Mouse (Mus musculus): ENCODE data around the gene Kctd15.

Kctd15 gene

DNA sequence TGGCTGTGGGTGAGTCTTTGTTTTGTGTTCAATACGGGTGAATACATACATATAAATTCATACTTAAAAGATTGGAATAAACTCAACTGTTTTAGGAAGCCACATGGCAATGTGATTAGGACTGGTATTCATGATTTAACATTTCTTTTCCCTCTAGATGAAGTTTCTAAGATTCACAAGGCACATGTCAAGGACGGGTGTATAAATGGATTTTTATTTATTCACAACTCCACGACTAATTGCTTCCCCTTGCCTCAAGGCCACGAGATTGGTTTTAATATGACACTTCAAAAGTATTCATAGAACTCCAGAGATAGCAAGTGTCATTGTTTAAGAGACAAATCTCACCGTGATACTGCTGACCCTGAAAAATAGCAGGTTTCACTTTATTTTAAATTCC lies at the start of gene Kctd15:
Gene Kctd15 (minus strand): TSS at position 101 of the 400 bp plus-strand sequence.
- DNase-seq (ENCODE audit: low spot score) = no peak

DNA sequence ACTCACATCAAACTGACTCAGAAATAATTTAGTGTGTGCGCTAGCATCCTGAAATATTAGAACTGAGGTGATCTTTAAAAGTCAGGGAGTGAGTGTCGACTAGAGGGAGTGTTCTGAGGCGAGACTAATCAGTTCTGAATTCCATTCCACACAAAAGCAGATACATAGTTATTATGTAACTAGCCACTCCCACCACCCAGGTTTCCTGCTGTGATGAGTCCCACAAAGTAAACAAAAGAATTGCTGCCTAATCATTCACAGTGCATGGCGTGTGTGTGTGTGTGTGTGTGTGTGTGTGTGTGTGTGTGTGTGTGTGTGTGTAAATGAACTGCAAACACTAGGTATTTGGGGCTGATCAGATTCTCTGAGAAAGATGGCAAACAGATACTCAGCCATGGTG lies 47.9 kb upstream of the Kctd15 start:
- no peak for DNase-seq (ENCODE audit: low spot score)

DNA sequence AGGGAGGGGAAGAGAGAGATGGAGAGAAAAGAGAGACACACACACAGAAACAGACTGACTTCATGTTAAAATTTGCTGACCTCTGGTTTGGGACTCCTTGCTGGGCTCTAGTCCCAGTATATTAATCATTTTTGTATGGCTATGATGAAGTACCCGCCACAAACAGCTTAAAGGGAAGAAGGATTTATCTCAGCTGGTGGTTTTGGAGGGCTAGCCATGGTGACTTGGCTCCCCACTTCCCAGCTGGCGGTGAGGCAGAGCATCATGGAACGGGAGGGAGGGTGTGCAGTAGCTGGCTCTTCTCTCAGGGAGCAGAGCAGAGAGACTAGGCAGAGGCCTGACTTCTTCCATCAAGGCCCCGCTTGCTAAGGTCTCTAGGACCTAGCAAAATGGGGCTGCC lies 46.9 kb upstream of the Kctd15 start:
- no peak for DNase-seq (ENCODE audit: low spot score)

DNA sequence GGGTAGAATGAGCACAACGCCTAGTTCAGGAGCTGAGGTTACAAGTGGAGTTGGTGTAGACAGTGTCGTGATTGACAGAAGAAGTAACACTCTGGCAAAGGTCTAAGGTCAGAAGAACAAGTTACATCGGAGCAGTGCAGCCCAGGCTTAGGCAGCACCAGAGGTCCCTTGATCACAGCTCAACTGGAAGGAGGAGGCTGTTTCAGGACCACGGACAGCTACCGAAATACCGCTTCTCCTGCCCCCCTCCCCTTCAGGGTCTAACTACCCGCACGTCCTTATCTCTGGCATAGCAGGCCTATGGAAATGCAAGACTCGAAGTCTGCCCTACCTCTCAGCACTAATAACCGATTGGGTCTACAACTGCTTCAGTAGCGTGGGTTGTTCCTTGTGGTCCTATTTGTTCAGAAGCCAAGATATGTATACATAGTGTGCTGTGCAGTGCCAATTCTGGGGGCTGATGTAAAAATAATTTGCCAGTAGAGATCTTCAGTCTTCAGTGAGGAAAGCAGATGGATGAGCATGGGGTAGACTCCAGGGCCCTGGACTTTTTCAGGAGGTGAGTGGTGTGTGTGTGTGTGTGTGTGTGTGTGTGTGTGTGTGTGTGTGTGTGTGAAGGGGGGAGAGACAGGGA lies 46.3 kb upstream of the Kctd15 start:
- no peak for DNase-seq (ENCODE audit: low spot score)

DNA sequence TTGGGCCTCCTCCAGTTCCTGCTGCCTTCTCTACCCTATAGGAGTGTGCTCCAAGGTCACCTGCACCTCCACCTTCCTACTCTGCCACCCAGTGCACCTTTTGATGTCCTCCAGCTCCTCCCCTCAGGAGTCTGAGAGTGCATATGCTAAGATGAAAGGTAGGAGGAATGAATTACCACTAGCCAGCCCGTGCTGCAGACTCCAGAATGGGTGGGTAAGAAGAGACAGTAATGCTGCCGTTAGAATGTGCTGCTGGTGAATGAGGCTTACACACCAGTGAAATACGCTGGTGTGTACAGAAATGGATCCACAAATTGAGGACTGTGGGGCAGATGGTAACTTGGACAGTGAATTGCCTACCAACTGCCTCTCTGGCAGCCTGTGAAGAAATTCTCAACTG lies 43.4 kb upstream of the Kctd15 start:
- DNase-seq (ENCODE audit: low spot score) = no peak

DNA sequence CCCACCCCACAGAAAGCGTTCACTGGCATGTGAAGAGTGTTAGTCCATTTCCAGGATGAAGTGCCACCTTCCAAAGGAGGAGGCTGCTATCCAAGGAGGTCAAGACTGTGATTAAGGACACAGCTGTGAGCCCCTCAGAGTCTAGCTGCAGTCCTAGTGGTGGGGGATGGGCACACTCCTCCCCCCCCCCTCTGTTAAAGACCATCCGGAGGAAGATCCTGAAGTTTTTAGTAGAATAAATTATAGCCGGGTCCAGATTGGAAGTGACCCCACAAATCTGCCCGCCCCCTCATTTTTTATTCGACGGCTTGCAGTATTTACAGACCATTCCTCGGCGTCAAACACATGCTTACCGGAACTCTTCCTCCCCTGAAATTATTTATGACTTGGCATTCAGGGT lies 41.7 kb upstream of the Kctd15 start:
- DNase-seq (ENCODE audit: low spot score) = no peak

DNA sequence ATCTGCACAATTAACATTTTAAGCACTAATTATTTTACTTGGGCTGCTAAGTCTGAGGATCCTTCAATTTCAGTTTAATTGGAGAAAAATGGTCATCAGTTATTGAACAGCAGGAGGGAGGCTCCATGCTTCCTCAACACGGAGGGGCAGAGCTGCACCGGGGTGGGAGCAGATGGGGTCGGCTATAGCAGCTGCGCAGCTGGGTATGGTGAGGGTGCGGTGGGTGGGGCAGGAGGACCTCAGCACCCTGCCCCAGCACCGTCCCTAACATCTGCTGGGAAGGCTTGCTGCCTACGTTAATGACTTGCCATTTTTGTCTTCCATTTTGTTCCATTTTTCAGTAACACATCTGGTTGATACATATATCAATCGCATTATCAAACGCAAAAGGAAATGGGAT lies 39.6 kb upstream of the Kctd15 start:
- no peak for DNase-seq (ENCODE audit: low spot score)

DNA sequence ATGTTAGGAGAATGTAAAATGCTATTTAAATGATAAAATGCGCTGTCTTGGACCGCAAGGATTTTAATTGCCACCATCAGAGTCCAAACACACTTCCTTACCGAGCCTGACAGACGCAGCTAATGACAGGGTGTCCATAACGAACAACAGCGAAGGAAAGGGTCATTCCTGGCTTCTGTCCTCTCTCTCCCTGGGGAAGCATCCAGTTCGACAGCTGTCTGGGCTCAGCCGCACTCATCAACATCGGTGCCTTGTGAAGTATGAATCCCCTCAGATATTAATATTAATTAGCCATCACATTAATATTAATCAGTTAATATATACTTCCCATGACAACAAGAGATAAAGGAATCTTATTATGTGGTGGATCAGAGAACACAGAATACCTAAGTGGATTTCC lies 38.4 kb upstream of the Kctd15 start:
- DNase-seq (ENCODE audit: low spot score) = no peak

DNA sequence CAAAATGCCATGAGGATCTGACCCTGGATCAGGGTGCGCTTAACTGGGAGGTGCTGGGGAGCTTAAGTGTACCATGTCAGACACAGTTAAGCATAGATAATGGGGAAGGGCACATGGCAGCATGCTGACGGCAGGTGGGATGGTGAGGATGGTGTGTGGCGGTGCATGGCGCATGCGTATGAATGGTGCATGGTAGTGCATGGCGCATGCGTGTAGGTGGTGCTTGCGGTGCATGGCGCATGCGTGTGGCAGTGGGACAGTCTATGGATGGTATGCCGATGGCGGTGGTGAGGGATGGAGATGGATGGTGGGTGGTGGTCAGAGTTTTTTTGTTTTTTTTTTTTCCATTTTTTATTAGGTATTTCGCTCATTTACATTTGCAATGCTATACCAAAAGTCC lies 37.4 kb upstream of the Kctd15 start:
- no peak for DNase-seq (ENCODE audit: low spot score)

DNA sequence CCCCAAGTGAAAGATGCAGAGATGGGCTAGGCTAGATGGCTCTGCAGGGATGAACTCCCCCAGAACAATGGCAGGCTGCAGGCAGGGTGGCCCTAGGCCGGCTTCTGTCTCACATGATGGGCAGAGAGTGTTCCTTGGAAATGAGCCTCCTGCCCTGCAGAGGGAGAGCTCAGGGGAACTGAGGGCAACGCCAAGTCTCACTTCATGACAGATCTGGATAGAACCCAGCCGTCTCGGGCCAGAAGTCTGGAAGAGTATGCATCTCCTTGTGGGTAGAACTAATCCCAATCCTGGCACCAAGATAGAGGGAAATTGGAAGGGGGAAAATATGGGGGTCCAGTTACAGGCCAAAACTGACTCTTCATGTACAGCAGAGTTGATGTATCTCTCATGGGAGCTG lies 36.5 kb upstream of the Kctd15 start:
- DNase-seq (ENCODE audit: low spot score) = no peak

DNA sequence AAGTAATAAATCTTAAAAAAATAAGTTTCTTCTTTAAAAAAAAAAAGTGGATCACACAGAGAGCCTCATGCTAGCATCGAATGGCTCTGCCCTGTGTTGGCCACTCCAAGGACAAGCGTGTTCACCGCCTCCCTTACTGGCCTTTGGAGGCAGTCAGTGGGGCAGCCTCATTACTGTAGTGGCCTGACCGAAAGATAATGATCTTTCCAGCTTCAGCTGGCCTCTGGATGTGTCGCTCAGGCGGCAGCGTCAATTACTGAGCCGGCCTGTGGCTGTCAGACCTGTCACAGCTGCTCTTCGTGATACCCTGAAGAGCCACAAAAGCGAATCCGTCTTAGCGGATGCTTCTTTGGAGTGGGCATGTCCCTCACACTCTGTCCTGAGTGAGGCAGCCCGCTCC lies 33.6 kb upstream of the Kctd15 start:
- no peak for DNase-seq (ENCODE audit: low spot score)

DNA sequence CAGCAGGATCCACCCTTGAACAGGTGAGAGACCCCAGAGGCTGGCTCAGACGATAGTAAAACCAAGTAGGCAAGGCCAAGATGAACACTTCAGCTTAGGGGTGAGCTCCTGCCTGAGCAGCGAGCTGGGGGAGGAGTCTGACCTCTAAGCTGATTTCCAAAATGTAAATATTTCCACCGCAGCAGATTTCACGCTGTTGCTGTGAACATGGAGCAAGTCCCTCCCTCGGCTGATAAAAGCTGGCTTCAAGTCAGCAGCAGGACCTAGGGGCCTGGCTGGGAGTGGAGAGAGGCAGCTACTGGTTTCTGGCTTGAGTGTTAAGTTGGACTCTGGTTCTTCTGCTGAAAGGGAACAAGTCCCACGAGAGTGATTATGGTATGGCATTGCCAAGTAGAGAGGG lies 32.5 kb upstream of the Kctd15 start:
- no peak for DNase-seq (ENCODE audit: low spot score)

DNA sequence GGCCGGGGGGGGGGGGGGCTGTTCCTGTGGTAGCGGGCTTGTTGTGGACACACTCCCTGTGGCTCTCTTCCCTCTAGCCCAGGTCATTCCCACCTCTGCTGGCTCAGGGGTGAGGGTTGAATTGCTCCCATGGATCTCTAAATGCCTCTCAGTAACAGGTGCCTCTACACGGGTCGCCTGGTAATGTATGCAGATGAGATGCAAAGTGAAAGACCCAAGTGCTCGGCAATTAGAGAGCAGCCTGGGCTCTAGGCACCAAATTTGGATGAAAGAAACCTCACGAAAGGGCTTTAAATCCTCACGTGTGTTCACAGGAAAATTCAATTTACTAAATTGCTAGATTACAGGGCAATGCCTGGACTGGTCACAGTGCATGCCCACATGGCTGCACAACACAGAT lies 29.3 kb upstream of the Kctd15 start:
- no peak for DNase-seq (ENCODE audit: low spot score)

DNA sequence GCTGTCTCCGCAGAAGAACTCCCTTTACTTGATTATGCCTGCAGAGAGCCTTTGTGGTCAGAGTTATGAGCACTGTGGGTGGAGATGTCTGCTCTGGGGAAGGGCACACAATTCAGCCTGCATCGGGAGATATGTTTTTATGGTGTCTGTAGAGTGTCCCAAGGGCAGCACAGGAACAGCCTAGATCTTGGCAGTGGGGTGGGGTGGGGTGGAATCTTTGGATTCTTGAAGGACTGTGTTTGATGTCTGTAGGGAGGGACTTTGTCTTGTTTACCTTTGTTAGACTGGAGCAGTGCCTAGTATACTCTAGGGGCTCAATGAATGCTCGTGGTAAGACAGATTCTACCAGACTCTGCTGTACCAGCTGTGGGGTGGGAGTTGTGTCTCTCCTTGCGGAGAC lies 28.6 kb upstream of the Kctd15 start:
- no peak for DNase-seq (ENCODE audit: low spot score)

DNA sequence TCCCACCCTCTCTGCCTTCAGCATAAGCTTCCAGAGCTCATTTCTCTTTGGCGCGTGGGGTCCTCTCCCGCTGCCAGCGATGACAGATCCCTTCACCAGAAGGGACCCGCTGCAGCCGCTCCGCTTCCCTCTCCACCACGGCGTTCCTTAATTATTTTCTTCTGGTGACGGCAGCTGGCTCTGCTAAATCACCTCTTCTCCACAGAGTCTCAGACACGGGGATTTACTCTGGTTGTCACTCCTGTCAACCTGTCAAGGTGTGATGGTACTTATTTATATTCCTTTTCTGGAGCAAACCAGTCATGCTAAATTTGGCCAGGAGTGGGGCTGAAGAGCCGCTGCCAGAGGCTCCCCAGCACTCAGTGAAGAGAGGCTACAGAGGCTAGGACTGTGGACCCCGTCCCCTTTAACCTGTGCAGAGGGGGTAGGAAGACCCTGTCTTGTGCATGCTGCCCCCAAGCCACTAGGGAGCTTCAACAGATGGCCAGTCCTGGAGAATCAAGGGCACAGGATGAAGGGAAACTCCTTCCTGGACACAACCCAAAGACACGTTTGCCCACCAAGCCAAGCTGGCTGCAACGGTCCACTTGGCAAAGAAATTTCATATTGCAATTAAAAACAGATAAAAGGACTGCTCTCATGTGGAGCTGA lies 24.4 kb upstream of the Kctd15 start:
- DNase-seq (ENCODE audit: low spot score) = no peak

DNA sequence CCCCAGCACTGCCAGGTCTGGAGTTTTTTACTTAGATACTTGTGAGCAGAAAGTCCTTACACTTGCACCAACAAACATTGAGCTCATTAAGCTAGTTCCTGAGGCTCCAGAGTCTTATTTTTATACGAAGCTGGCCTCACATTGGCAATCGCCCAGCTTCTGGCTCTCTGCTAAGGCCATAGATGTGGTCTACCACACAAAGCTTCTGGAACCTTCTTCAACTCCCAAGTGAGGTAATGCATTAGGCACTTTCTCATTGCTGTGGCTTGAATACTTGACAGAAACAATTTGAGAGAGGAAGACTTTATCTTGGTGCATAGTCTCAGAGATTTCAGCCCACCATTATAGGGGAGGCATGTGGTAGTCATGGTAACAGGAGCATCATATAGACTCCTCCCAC lies 23.4 kb upstream of the Kctd15 start:
- DNase-seq (ENCODE audit: low spot score) = no peak

DNA sequence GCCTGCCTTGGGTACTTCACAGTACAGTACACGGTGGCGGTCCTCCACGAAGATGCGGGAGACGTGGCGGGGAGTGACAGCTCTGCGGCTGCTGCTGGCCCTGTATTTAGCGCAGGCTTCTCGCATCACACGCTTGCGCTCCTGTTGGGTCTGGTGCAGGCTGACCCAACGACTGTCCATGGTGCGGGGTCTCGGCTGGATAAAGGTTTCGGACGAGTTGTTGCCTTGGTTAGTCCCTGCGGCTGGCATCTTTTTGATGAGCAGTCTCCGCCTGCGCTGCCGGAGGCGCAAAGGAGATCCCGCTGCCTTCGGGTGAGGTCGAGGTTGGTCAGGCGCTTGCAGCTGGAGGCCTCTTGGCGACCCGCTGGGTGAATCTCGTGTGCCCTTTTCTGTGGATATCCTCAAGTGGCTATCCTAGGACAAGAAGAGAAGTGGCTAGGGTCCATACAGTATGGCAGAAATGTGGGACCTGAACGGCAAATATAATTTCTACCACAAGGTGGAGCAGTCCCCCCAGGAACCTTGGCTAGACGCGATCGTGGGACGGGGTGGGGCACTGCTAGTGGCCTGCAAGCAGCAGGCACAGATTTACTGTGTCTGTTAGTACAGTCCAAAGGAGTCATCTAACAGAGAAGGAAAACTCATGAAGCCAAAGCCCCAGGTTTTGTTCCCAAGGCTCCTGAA lies 19.4 kb upstream of the Kctd15 start:
- DNase-seq (ENCODE audit: low spot score) = peak; percentile 33

DNA sequence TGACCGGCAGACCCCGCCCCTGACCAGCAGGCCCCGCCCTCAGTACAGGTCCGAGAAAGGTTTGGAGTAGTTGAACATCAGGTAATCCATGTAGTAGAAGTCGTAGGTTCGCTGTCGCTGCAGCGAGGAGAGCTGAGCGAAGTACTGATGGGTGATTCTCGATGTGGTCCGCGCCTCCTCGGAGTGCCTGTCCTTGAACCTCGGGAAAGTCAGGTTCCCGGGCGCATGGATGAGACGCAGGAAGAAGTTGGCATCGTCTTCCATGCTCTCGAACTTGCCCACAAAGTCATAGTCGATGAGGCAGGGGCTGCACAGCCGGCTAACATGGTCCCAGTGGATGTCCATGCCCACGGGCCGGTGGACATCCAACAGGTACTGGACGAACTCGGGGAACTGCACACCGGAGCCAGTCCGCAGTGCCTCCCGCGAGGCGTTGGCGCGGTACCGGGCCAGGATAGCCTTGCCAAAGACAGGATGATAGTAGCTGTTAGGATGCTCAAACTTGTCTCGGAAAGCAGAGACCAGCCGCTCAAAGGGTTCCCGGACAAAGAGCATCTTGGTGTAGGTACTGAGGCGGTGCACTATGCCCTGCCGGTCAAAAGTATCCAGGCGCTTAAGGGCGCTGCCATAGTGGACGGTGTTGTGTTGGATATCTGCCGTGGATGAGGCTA lies 18.7 kb upstream of the Kctd15 start:
- no peak for DNase-seq (ENCODE audit: low spot score)

DNA sequence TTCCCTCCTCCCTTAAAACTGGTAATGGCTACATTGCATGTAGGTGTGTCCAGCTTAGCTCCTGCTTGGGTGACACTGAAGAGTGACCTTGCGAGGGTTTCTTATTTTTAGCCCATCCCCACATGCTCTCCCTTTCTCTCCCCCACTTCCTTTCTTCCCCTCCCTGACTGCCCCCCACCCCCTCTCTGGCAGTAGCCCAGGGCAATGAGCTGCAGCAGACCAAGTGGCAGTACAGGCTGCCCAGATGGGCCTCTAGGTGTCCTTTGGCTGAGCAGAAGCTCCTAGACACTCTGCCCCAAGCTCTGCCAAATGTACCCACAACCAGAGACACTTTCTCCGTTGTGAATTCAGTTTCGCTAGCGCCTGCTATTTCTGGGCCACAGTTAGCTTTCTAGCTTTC lies 16.4 kb upstream of the Kctd15 start:
- no peak for DNase-seq (ENCODE audit: low spot score)

DNA sequence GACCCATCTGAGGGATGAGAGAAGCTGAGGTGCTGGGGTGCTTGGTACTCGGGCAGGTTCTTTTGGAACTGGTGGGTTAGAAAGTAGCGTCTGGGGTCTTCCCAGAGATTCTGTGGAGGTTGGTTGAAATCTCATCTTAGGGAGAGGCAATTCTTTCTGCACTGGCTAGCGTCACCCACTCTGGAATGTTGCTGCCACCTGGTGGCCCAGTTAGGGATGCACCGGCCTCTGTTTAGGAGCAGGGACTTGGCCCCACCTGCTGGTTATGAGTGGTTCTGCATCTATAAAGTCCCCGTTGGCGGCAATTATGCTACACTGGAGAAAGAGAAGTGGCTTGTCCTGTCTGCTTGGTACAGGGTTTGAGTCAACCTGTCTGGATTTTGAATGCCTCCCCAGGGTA lies 15.4 kb upstream of the Kctd15 start:
- DNase-seq (ENCODE audit: low spot score) = peak; percentile 69

DNA sequence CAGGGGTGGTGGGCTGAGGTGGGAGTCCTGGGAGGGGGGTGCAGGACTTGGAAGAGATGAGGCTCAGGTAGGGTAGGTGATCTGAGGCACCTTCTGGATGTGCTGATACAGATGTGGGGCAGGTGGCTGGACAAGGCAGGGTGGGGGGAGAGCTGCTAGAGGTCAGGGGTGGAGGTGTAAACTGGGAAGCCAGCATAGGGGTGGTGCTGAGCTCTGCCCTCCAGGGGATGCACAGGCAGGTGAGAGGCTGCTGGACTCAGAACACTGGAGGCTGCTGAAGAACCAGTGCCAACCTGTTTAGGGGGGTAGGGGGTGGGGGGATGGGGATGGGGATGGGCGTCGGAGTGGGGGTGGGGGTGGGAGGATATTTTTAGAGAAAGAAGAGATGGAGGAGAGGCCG lies 14.2 kb upstream of the Kctd15 start:
- no peak for DNase-seq (ENCODE audit: low spot score)

DNA sequence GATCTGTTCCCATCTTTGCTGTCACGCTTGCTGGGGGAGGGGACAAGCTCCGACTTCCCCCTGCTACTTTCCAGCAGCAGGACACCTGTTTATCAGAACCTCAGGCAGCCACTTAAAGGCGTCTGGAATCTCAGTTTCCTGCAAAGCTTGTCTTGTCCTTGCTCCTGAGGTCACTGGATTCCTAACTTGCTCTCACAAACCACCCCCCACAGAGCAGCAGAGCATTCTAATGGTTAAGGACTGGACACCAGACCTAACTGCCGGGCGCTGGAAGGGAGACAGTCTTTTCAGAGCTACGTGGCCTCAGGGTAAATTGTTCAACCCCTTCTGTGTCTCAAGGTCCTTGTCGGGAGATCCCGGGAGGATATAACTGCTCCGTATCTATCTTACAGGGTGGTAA lies 12.8 kb upstream of the Kctd15 start:
- no peak for DNase-seq (ENCODE audit: low spot score)

DNA sequence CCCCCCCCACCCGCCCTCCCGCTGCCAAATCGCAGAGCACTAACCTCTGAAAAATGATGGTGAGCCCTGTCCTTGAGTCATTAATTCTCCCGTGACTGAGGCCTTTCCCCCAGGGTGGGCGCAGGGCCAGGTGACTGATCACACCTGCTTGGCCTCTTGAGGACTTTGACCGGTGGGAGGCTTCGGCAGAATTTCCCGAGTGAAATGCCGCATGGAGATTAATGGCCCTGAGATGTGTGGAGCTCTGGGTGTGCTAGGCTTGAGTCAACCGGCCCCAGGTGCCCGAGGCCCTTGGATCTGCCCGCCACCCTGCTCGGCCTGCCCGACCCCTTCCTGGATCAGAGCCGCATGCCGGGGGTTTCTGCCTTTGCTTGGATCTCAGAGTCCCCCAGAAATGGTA lies 11.3 kb upstream of the Kctd15 start:
- no peak for DNase-seq (ENCODE audit: low spot score)

All from T-cell, adult 2 months (primary cell).